Mouse (Mus musculus) midbrain, embryonic 11.5 days (tissue): ENCODE measurements around the gene Syt11. TPM values are rescaled to one million over a fixed set of nuclear protein-coding genes. Genes with fewer than 3 reads are reported as not detected.
A peak's percentile ranks its signal among the peaks of the same experiment; 100 is the strongest.
"Not testable (repeated sequence)": the region's sequence is repeated elsewhere in the genome, so short reads cannot be mapped to it uniquely, and the experiment has no call there.

ENCODE experiments used
- ATAC-seq: fragments of 200-750 bp; cut with Nextera tagmentation; 2 replicates; pipeline ENCODE4 v1.8.0; 2017; ENCODE audit warnings: moderate TSS enrichment, moderate library complexity; ENCODE audit not compliant: low FRiP score
- DNase-seq: peaks from one replicate; pipeline ENCODE4 v3.0.0; 2015; ENCODE audit warnings: low spot score; ENCODE audit errors: missing footprints
- H3K27ac ChIP-seq: fragments of 300-500 bp; sonication (generic); 2 replicates; pipeline ENCODE4 v1.5.1; 2014; ENCODE audit warnings: low read depth, low read length
- H3K27me3 ChIP-seq: fragments of 300-500 bp; sonication (generic); 2 replicates; pipeline ENCODE4 v1.6.1; 2014; ENCODE audit warnings: mild to moderate bottlenecking, low read length, moderate library complexity, mixed read lengths; ENCODE audit not compliant: control insufficient read depth, insufficient read depth
- H3K36me3 ChIP-seq: fragments of 300-500 bp; sonication (generic); 2 replicates; pipeline ENCODE4 v1.6.1; 2014; ENCODE audit warnings: mild to moderate bottlenecking, low read length, moderate library complexity, mixed read lengths; ENCODE audit not compliant: control insufficient read depth, insufficient read depth
- H3K4me1 ChIP-seq: fragments of 300-500 bp; sonication (generic); 2 replicates; pipeline ENCODE4 v1.6.1; 2014; ENCODE audit warnings: low read length; ENCODE audit not compliant: control insufficient read depth, insufficient read depth
- H3K4me2 ChIP-seq: fragments of 300-500 bp; sonication (generic); 2 replicates; pipeline ENCODE4 v1.6.1; 2014; ENCODE audit warnings: mild to moderate bottlenecking, moderate library complexity
- H3K4me3 ChIP-seq: fragments of 300-500 bp; sonication (generic); 2 replicates; pipeline ENCODE4 v1.5.1; 2014; ENCODE audit warnings: low read depth, low read length
- H3K9ac ChIP-seq: fragments of 300-500 bp; sonication (generic); 2 replicates; pipeline ENCODE4 v1.6.1; 2014; ENCODE audit warnings: low read length
- H3K9me3 ChIP-seq: fragments of 300-500 bp; sonication (generic); 2 replicates; pipeline ENCODE4 v1.6.1; 2016; ENCODE audit warnings: low read length; ENCODE audit not compliant: control insufficient read depth
- WGBS: fragments of 180-500 bp; shearing (Covaris S2); extraction: QIAGEN DNeasy Blood & Tissue Kit; methylation state at CpG from one replicate; pipeline ENCODE4 v1.1.7; 2014; 5-methylcytosine and 5-hydroxymethylcytosine counted together
- polyA plus RNA-seq: library from polyadenylated mRNA; unstranded; fragments of >200 nt; fragmentation: Nextera tagmentation; extraction: Ambion mirVana; gene quantifications from 2 replicates; pipeline ENCODE4 v1.2.1, GENCODE M21; 2014

The Syt11 gene
- polyA plus RNA-seq, result 178 and 180 TPM in 2 replicates

- peak within 1 kb of the TSS; percentile 38 for H3K9ac ChIP-seq
- DNase-seq (peak; percentile 91), ATAC-seq (peak; percentile 55)
- H3K4me1 ChIP-seq, H3K27me3 ChIP-seq, H3K9me3 ChIP-seq, H3K36me3 ChIP-seq: not testable (repeated sequence)
- H3K27ac ChIP-seq, result peak within 1 kb of the TSS; percentile 30; the same call in 1 of the 2 replicates
- peak within 1 kb of the TSS; percentile 36 for H3K4me3 ChIP-seq
- H3K4me2 ChIP-seq, result peak within 1 kb of the TSS; percentile 35
- WGBS, result 4% methylated on average over 33 of the region's 51 CpGs
These were observed at the start of gene Syt11 for GRCm38 (mm10) chr3:88774939-88775841. TSS of gene Syt11 (minus strand) at chr3:88775164.

DNA sequence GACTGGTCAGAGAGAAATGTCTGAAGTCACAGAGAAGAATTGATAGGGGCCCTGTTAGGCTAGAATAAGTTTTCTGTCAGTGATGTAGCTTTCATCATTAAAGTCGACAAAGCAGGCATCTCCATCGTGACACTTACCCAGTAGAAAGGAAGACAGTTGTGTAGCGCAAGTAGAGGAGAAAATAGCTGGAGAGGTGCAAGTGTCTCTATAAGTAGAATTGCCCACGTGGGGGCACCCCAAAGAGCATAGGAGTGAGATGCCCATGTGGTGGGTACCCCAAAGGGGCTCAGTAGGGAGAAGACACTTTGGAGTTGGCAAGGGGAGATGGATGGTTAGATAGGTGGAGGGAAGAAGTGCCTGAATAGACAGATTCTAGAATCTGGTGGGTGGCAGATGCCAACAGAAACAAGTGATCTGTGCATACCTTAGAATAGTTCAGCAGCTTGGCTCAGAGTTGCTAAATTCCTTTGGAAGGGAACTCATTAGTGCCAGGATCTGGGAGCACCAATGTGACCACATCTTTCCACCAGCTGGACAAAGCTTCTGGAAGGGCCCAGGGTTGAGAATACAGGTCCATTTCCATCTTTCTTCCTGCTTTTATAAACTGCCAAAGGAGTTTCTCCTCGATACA, 29.1 kb upstream of the Syt11 start:
- ATAC-seq (no peak), DNase-seq (peak; percentile 83)
- H3K36me3 ChIP-seq, result no peaks in the 10 kb centered on the region
- H3K9me3 ChIP-seq, result no peaks in the 10 kb centered on the region
- H3K27ac ChIP-seq, result no peak overlapping the region
- H3K27me3 ChIP-seq, result no peaks in the 10 kb centered on the region
- no peak overlapping the region for H3K9ac ChIP-seq
- no peak overlapping the region for H3K4me3 ChIP-seq
- H3K4me2 ChIP-seq, result no peak overlapping the region
- no peaks in the 10 kb centered on the region for H3K4me1 ChIP-seq
- 93% methylated on average over 5 of the region's 5 CpGs for WGBS

DNA sequence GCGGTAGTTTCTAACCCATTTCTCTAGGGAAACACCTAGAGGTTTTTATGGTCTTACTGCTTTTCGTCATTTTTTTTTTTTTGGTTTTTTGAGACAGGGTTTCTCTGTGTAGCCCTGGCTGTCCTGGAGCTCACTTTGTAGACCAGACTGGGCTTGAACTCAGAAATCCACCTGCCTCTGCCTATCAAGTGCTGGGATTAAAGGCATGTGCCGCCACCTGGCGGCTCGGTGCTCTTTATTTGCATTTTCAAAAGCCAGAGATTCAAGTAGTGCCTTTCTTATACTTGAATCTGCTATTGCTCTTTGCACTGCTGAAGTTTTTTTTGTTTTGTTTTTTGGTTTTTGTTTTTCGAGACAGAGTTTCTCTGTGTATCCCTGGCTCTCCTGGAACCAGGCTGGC, 22.5 kb upstream of the Syt11 start:
- H3K4me2 ChIP-seq, H3K4me1 ChIP-seq, H3K27me3 ChIP-seq, H3K9ac ChIP-seq, H3K9me3 ChIP-seq, ATAC-seq, H3K4me3 ChIP-seq, DNase-seq, H3K36me3 ChIP-seq, H3K27ac ChIP-seq: not testable (repeated sequence)
- whole genome bisulfite sequencing, result 95% methylated on average over 6 of the region's 6 CpGs

DNA sequence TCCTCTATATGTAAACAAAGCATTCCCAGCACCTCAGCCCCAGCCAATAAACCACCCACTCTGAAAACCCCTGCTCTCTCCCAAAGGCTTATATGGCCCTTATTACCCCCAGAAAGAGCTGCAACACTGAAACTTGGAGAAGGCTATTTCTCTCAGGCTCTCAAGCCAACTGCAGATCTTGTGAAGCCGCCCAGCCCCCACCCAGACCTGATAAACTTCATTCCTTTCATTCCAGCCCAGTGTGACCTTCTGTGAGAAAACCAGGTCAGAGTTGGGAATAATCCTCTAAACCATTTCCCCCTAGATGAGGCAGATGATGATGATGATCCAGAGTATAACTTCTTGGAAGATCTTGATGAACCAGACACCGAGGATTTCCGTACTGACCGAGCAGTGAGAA, 13.1 kb upstream of the Syt11 start:
- no CpG with 5 or more reads among the region's 4 CpGs for WGBS
- not testable (repeated sequence) for ATAC-seq, H3K27ac ChIP-seq, H3K4me3 ChIP-seq, DNase-seq, H3K9me3 ChIP-seq, H3K4me1 ChIP-seq, H3K4me2 ChIP-seq, H3K27me3 ChIP-seq, H3K9ac ChIP-seq, H3K36me3 ChIP-seq

DNA sequence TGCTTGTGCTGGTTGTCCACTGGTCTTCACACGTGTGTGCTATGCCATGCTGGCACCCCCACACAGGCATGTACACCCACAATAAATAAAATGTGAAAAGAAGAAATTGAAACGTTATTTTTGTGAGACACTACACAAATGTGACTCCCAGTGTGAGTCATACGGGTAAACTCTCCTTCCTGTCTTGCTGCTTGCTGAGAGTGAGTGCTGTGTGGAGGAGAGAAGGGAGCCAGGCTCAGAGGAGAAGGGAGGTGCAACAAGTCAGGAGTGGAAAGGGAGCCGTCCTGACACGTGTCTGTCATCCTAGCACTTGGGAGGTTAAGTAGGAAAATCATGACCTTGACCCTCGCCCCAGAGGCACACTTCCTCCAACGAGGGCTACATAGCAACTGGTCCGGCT, 11.8 kb upstream of the Syt11 start:
- not testable (repeated sequence) for H3K27ac ChIP-seq, H3K9ac ChIP-seq, H3K36me3 ChIP-seq, ATAC-seq, DNase-seq, H3K4me2 ChIP-seq, H3K9me3 ChIP-seq, H3K4me3 ChIP-seq, H3K4me1 ChIP-seq, H3K27me3 ChIP-seq
- no CpG with 5 or more reads among the region's 8 CpGs for WGBS

- not testable (repeated sequence) for H3K4me2 ChIP-seq, DNase-seq, H3K27me3 ChIP-seq, H3K36me3 ChIP-seq, H3K4me3 ChIP-seq, H3K4me1 ChIP-seq, H3K27ac ChIP-seq, ATAC-seq, H3K9ac ChIP-seq, H3K9me3 ChIP-seq
- WGBS, result 90% methylated on average over 1 of the region's 4 CpGs
These were observed 11.4 kb upstream of the Syt11 start for GRCm38 (mm10) chr3:88786323-88786722.

DNA sequence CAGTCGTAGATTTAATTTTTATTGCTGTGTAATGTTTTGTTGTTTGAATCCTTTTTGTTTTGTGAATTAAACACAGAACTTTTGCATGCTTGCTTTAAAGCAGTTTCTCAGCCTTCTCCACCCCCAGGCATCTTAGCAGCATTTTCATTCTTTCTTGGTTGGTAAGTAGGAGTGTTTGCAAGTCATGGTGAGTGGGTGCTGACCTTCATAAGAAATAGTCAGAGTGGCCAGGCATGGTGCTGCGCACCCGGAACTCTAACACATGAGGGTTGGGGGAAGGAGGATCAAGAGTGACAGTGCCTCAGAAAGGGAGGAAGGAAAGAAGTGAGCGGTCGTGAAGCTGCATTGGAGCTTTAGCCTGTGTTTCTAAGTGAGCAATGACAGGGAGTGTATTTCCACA, 9.9 kb upstream of the Syt11 start:
- H3K27ac ChIP-seq, result no peak overlapping the region
- no peaks in the 10 kb centered on the region for H3K4me1 ChIP-seq
- no peaks in the 10 kb centered on the region for H3K27me3 ChIP-seq
- H3K4me3 ChIP-seq, result no peak overlapping the region
- no peak for ATAC-seq
- H3K9ac ChIP-seq, result no peak overlapping the region
- H3K36me3 ChIP-seq, result peaks cover 2% of the 10 kb centered on the region; the same call in 1 of the 2 replicates
- DNase-seq, result peak; percentile 75
- no peaks in the 10 kb centered on the region for H3K9me3 ChIP-seq
- no peak overlapping the region for H3K4me2 ChIP-seq
- WGBS, result 94% methylated on average over 5 of the region's 5 CpGs

- not testable (repeated sequence) for H3K27ac ChIP-seq, H3K4me2 ChIP-seq, H3K36me3 ChIP-seq, H3K4me3 ChIP-seq, ATAC-seq, H3K4me1 ChIP-seq, H3K27me3 ChIP-seq, H3K9me3 ChIP-seq, H3K9ac ChIP-seq
- WGBS, result 93% methylated on average over 6 of the region's 6 CpGs
- DNase-seq, result peak; percentile 79
These were observed 1.8 kb downstream of the Syt11 start for GRCm38 (mm10) chr3:88773163-88773562.

- WGBS, result under 1% methylated on average over 19 of the region's 19 CpGs
- not testable (repeated sequence) for H3K9ac ChIP-seq, H3K9me3 ChIP-seq, H3K36me3 ChIP-seq, H3K4me2 ChIP-seq, H3K4me1 ChIP-seq, H3K27me3 ChIP-seq, H3K27ac ChIP-seq
- DNase-seq, result peak; percentile 97
- peak overlapping the region; percentile 50 for H3K4me3 ChIP-seq
- peak; percentile 72 for ATAC-seq
These were observed 2.6 kb downstream of the Syt11 start for GRCm38 (mm10) chr3:88772399-88772798.
